Mouse (Mus musculus) heart, adult 9 months (tissue): ENCODE measurements around the gene Olfr651.
"Not testable (repeated sequence)": the region's sequence is repeated elsewhere in the genome, so short reads cannot be mapped to it uniquely, and the experiment has no call there.

Experiments
- DNase-seq, 2 experiments: peaks; one replicate each; pipeline ENCODE4 v3.0.0; 2022; ENCODE audit warnings: low spot score in 2 of 2

Gene Olfr651

GRCm38 (mm10) chr7:104549833-104550232, at the start of gene Olfr651:
Gene Olfr651 (plus strand): TSS chr7:104550133.
- DNase-seq, result no peak

GRCm38 (mm10) chr7:104501186-104501585, 48.7 kb upstream of the Olfr651 start:
- DNase-seq, result not testable (repeated sequence)

- DNase-seq, result no peak
Observed at GRCm38 (mm10) chr7:104501589-104502371, 48.2 kb upstream of the Olfr651 start.

GRCm38 (mm10) chr7:104507421-104508065, 42.4 kb upstream of the Olfr651 start, which contains the start of gene Trim30d:
Gene Trim30d (minus strand): TSS chr7:104507849.
- peak; percentile 19 to 26 for DNase-seq

GRCm38 (mm10) chr7:104552700-104553099, 2.8 kb downstream of the Olfr651 start:
- no peak for DNase-seq

GRCm38 (mm10) chr7:104560601-104561000, 10.7 kb downstream of the Olfr651 start, which contains the start of gene Olfr652:
Gene Olfr652 (plus strand): TSS chr7:104560901.
- no peak for DNase-seq

- no peak for DNase-seq
Observed at GRCm38 (mm10) chr7:104577014-104577413, 27.1 kb downstream of the Olfr651 start, which contains the start of gene Olfr653. Gene Olfr653 (plus strand): TSS chr7:104577314.

- DNase-seq, result no peak
Observed at GRCm38 (mm10) chr7:104580846-104581245, 30.9 kb downstream of the Olfr651 start.

- DNase-seq, result no peak
Observed at GRCm38 (mm10) chr7:104581429-104581828, 31.5 kb downstream of the Olfr651 start.

GRCm38 (mm10) chr7:104586725-104587124, 36.8 kb downstream of the Olfr651 start, which contains the start of gene Olfr654:
Gene Olfr654 (plus strand): TSS chr7:104587025.
- DNase-seq, result no peak

- DNase-seq, result no peak
Observed at GRCm38 (mm10) chr7:104588274-104588673, 38.3 kb downstream of the Olfr651 start.

- no peak for DNase-seq
Observed at GRCm38 (mm10) chr7:104601679-104602078, 51.7 kb downstream of the Olfr651 start, which contains the start of gene Olfr655. Gene Olfr655 (minus strand): TSS chr7:104601779.

- DNase-seq, result no peak
Observed at GRCm38 (mm10) chr7:104603173-104603572, 53.2 kb downstream of the Olfr651 start.
